In the genomic region with DNA sequence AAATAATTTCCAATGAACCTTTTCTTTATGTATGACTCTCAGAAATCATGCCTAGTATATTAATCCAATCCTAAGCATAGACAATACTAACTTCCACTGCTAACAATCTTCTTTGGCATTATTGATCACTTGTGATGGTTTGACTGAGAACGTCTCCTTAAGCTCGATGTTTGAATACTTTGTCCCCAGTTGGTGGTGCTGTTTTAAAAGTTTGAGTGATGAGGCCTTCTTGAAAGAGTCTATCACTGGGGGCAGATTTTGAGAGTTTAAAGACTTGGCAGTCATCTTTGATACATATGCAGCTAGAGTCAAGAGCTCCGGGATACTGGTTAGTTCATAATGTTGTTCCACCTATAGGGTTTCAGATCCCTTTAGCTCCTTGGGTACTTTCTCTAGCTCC, we compare ENCODE assay signal across 23 mouse cellular contexts.
DNase-seq lines count a peak whose midpoint lies in the region; ATAC-seq lines count a peak whose summit lies in the region.
"Had no signal": no experiment of that assay in that cellular context is flagged by ENCODE, and none has a peak within 500 bp of the region (broad histone marks: within the 10 kb centered on the region; RNA-seq: fewer than 3 reads in every experiment).

No protein-coding gene starts in this region.

- 87% methylated on average over 3 of the region's 3 CpGs for WGBS in kidney, embryonic 14.5 days
- 88% methylated on average over 3 of the region's 3 CpGs for WGBS in hindbrain, embryonic 14.5 days

- no peaks in the 10 kb centered on the region for H3K4me1 ChIP-seq in kidney, embryonic 14.5 days (ENCODE audit: control insufficient read depth, insufficient read depth, low read length)
- no peaks in the 10 kb centered on the region for H3K4me1 ChIP-seq in hindbrain, embryonic 14.5 days (replicated peaks; ENCODE audit: control insufficient read depth, insufficient read depth, low read length)
- H3K4me1 ChIP-seq: embryonic facial prominence, embryonic 13.5 days; embryonic facial prominence, embryonic 15.5 days; forebrain, embryonic 12.5 days had no signal

- H3K4me3 ChIP-seq in kidney, embryonic 14.5 days (ENCODE audit: low read length) = no peak overlapping the region
- H3K4me3 ChIP-seq in hindbrain, embryonic 14.5 days (replicated peaks; ENCODE audit: low read length) = no peak overlapping the region
- H3K4me3 ChIP-seq: embryonic facial prominence, embryonic 13.5 days; embryonic facial prominence, embryonic 15.5 days; erythroblast, embryonic 14.5 days; forebrain, embryonic 10.5 days; forebrain, embryonic 12.5 days had no signal

- peak; percentile 14 for DNase-seq in kidney, adult 9 months
- peak; percentile 2 for DNase-seq in lung, postnatal 36 days
- DNase-seq in lung, adult 18-20 months = no peak
- DNase-seq in ES-CJ7 (ENCODE audit: low read depth, low spot score) = peak; percentile 8
- no peak for DNase-seq in hindbrain, embryonic 14.5 days (ENCODE audit: low spot score)
- DNase-seq: adrenal gland, adult 2 months; adrenal gland, postnatal 10 days; adrenal gland, postnatal 25 days; cerebellum, adult 11 months; cerebellum, adult 18-20 months; cerebellum, adult 8-10 months; cerebellum, adult 9-11 months; cerebellum, postnatal 14 days; cerebellum, postnatal 36 days; embryo, embryonic 11 days had no signal

- no peak overlapping the region for H3K9ac ChIP-seq in kidney, embryonic 14.5 days (ENCODE audit: low read depth, low read length)
- no peak overlapping the region for H3K9ac ChIP-seq in hindbrain, embryonic 14.5 days
- H3K9ac ChIP-seq: embryonic facial prominence, embryonic 13.5 days; embryonic facial prominence, embryonic 15.5 days; forebrain, embryonic 12.5 days had no signal

- H3K9me3 ChIP-seq in kidney, embryonic 14.5 days (ENCODE audit: control insufficient read depth, low read length) = no peaks in the 10 kb centered on the region
- H3K9me3 ChIP-seq in hindbrain, embryonic 14.5 days (ENCODE audit: control insufficient read depth, low read length) = no peaks in the 10 kb centered on the region
- H3K9me3 ChIP-seq: embryonic facial prominence, embryonic 13.5 days; embryonic facial prominence, embryonic 15.5 days; forebrain, embryonic 10.5 days; forebrain, embryonic 12.5 days had no signal

- no peaks in the 10 kb centered on the region for H3K36me3 ChIP-seq in kidney, embryonic 14.5 days (ENCODE audit: control insufficient read depth, insufficient read depth, low read length)
- H3K36me3 ChIP-seq in hindbrain, embryonic 14.5 days (replicated peaks; ENCODE audit: control insufficient read depth, insufficient read depth) = no peaks in the 10 kb centered on the region
- H3K36me3 ChIP-seq: embryonic facial prominence, embryonic 13.5 days; embryonic facial prominence, embryonic 15.5 days; forebrain, embryonic 10.5 days; forebrain, embryonic 12.5 days had no signal

- no peak overlapping the region for H3K4me2 ChIP-seq in kidney, embryonic 14.5 days (replicated peaks; ENCODE audit: low read depth, low read length)
- H3K4me2 ChIP-seq in hindbrain, embryonic 14.5 days (replicated peaks) = no peak overlapping the region
- H3K4me2 ChIP-seq: embryonic facial prominence, embryonic 13.5 days; embryonic facial prominence, embryonic 15.5 days; forebrain, embryonic 12.5 days had no signal

- no peaks in the 10 kb centered on the region for H3K27me3 ChIP-seq in kidney, embryonic 14.5 days (ENCODE audit: control insufficient read depth, insufficient read depth, low read length)
- H3K27me3 ChIP-seq in hindbrain, embryonic 14.5 days (ENCODE audit: control insufficient read depth, insufficient read depth, low read length) = no peaks in the 10 kb centered on the region
- H3K27me3 ChIP-seq: embryonic facial prominence, embryonic 13.5 days; embryonic facial prominence, embryonic 15.5 days; forebrain, embryonic 12.5 days had no signal

- no peak overlapping the region for H3K27ac ChIP-seq in kidney, embryonic 14.5 days (ENCODE audit: low read depth, low read length)
- no peak overlapping the region for H3K27ac ChIP-seq in hindbrain, embryonic 14.5 days
- H3K27ac ChIP-seq: embryonic facial prominence, embryonic 13.5 days; embryonic facial prominence, embryonic 15.5 days; forebrain, embryonic 10.5 days; forebrain, embryonic 12.5 days had no signal

- ATAC-seq in kidney, embryonic 14.5 days (ENCODE audit: low FRiP score, low TSS enrichment) = no peak
- ATAC-seq in hindbrain, embryonic 14.5 days (ENCODE audit: low FRiP score) = no peak
- ATAC-seq: forebrain, embryonic 14.5 days; forebrain, embryonic 16.5 days had no signal

Comparison
In these comparisons a context has a peak if more than half of its experiments do, and no peak if none do; other contexts are left out.
1. DNase-seq: peak in kidney, adult 9 months (single experiment), lung, postnatal 36 days (single experiment) and ES-CJ7 (single experiment); none in lung, adult 18-20 months (0 of 2) and hindbrain, embryonic 14.5 days (single experiment).